Mouse (Mus musculus) gastrocnemius, adult 8-10 months (tissue): ENCODE measurements around the gene S100a6. TPM values are rescaled to one million over a fixed set of nuclear protein-coding genes. Genes with fewer than 3 reads are reported as not detected.

Experiments used
- total RNA-seq, 4 experiments: library from RNA; stranded (reverse); gene quantifications; 2 replicates each; pipeline ENCODE4 v1.2.4; 2022

S100a6 gene
- total RNA-seq, 4 experiments from 2014 or later: 38.3 to 90.6 (median 55.1) TPM

Other genes with a start within 250 kb of the S100a6 start
- 1 to 10 TPM in 2 of 4 experiments, under 1 TPM in 2; 0.65 to 1.1 (median 0.96) TPM for gene Slc27a3, start 222.9 kb upstream of the S100a6 start, total RNA-seq
- 10 to 100 TPM; 14.0 to 16.8 (median 14.8) TPM for gene Ints3, start 179.3 kb upstream of the S100a6 start, total RNA-seq
- gene Npr1, start 147.0 kb upstream of the S100a6 start, total RNA-seq: 1 to 10 TPM; 3.8 to 6.9 (median 6.1) TPM
- 10 to 100 TPM; 24.4 to 33.4 (median 26.9) TPM for gene Ilf2, start 136.8 kb upstream of the S100a6 start, total RNA-seq
- 10 to 100 TPM; 77.7 to 93.9 (median 78.5) TPM for gene Snapin, start 121.8 kb upstream of the S100a6 start, total RNA-seq
- 100 to 1,000 TPM; 112 to 117 (median 114) TPM for gene Chtop, start 103.4 kb upstream of the S100a6 start, total RNA-seq
- 100 to 1,000 TPM; 157 to 190 (median 173) TPM for gene S100a1, start 98.5 kb upstream of the S100a6 start, total RNA-seq
- 10 to 100 TPM in 3 of 4 experiments, 1 to 10 TPM in 1; 7.5 to 16.2 (median 11.8) TPM for gene S100a13, start 98.4 kb upstream of the S100a6 start, total RNA-seq
- gene S100a14, start 86.0 kb upstream of the S100a6 start, total RNA-seq: not detected
- 10 to 100 TPM; 50.1 to 57.1 (median 51.9) TPM for gene S100a16, start 75.6 kb upstream of the S100a6 start, total RNA-seq
- not detected for gene S100a3, start 52.3 kb upstream of the S100a6 start, total RNA-seq
- not detected for gene S100a2, start 22.6 kb upstream of the S100a6 start, total RNA-seq
- not detected for gene Gm42674, start 11.0 kb upstream of the S100a6 start, total RNA-seq
- gene S100a4, start 9.1 kb upstream of the S100a6 start, total RNA-seq: 10 to 100 TPM in 2 of 4 experiments, 1 to 10 TPM in 2; 4.9 to 29.2 (median 11.3) TPM
- 1 to 10 TPM in 2 of 4 experiments, under 1 TPM in 1, not detected in 1; 0.68 to 2.5 (median 2.2) TPM for gene S100a5, start 4.4 kb upstream of the S100a6 start, total RNA-seq
- gene S100a7a, start 41.1 kb downstream of the S100a6 start, total RNA-seq: not detected
- gene S100a8, start 56.1 kb downstream of the S100a6 start, total RNA-seq: under 1 TPM in 2 of 4 experiments, not detected in 2; 0.75 to 0.92 TPM
- gene S100a9, start 82.8 kb downstream of the S100a6 start, total RNA-seq: not detected
- gene Pglyrp4, start 114.0 kb downstream of the S100a6 start, total RNA-seq: not detected
- not detected for gene Gm5849, start 165.0 kb downstream of the S100a6 start, total RNA-seq